Mouse (Mus musculus) gastrocnemius, postnatal 14 days (tissue): Measurements from ENCODE around the gene Hcn3. TPM values are rescaled to one million over a fixed set of nuclear protein-coding genes. Genes with fewer than 3 reads are reported as not detected.
"Not testable (repeated sequence)": the region's sequence is repeated elsewhere in the genome, so short reads cannot be mapped to it uniquely, and the experiment has no call there.

Experiments
- DNase-seq: peaks from one replicate; pipeline ENCODE4 v3.0.0; 2021; ENCODE audit warnings: mixed read lengths
- intact Hi-C: fragments of 180-260 bp; cut with DNase I; formaldehyde crosslinking; loops from one replicate; pipeline ENCODE4 v1.15.1; 2025; ENCODE audit warnings: low total_unique reads
- total RNA-seq, 2 experiments: library from RNA; stranded (reverse); gene quantifications; 2 replicates each; pipeline ENCODE4 v1.2.3; 2021

Hcn3 gene
- total RNA-seq, 2 experiments from 2014 or later, result 0.41 to 0.42 TPM

GRCm38 (mm10) chr3:89182531-89183057 lies 22.6 kb upstream of the Hcn3 start:
- no peak for DNase-seq
- intact Hi-C loops, result no loop called here

- no peak for DNase-seq
- intact Hi-C loops, result no loop called here
These were observed 21.9 kb upstream of the Hcn3 start for GRCm38 (mm10) chr3:89181749-89182500.

GRCm38 (mm10) chr3:89179056-89179455 lies 19.1 kb upstream of the Hcn3 start:
- DNase-seq, result no peak
- intact Hi-C loops, result no loop called here

GRCm38 (mm10) chr3:89178107-89178385 lies 18.1 kb upstream of the Hcn3 start:
- intact Hi-C loops, result no loop called here
- no peak for DNase-seq

GRCm38 (mm10) chr3:89177242-89178106 lies 17.5 kb upstream of the Hcn3 start, which contains the start of gene Scamp3:
Scamp3 (plus strand) TSS chr3:89177473.
- intact Hi-C loops, result no loop called here

GRCm38 (mm10) chr3:89176421-89176820 lies 16.4 kb upstream of the Hcn3 start:
- DNase-seq, result no peak
- intact Hi-C loops, result no loop called here

More at GRCm38 (mm10) chr3:89177242-89178106, 17.5 kb upstream of the Hcn3 start, which contains the start of gene Scamp3:
- DNase-seq, result peak; percentile 82

- intact Hi-C loops, result no loop called here
- no peak for DNase-seq
These were observed 15.5 kb upstream of the Hcn3 start for GRCm38 (mm10) chr3:89175544-89175943.

- intact Hi-C loops, result no loop called here
- DNase-seq, result no peak
These were observed 14.8 kb upstream of the Hcn3 start for GRCm38 (mm10) chr3:89174844-89175243.

GRCm38 (mm10) chr3:89166945-89167344 lies 6.9 kb upstream of the Hcn3 start:
- intact Hi-C loops, result no loop called here
- no peak for DNase-seq

GRCm38 (mm10) chr3:89165268-89165870 lies 5.4 kb upstream of the Hcn3 start:
- DNase-seq, result no peak
- intact Hi-C loops, result no loop called here

GRCm38 (mm10) chr3:89164506-89165267 lies 4.7 kb upstream of the Hcn3 start, which contains the start of gene Clk2:
Clk2 (plus strand) TSS chr3:89164795.
- DNase-seq, result peak; percentile 95
- intact Hi-C loops, result no loop called here

GRCm38 (mm10) chr3:89163643-89164245 lies 3.7 kb upstream of the Hcn3 start:
- intact Hi-C loops, result no loop called here
- DNase-seq, result no peak

- intact Hi-C loops, result no loop called here
- no peak for DNase-seq
These were observed 3.1 kb upstream of the Hcn3 start for GRCm38 (mm10) chr3:89163123-89163522.

GRCm38 (mm10) chr3:89161786-89162185 lies 1.8 kb upstream of the Hcn3 start:
- no peak for DNase-seq
- intact Hi-C loops, result no loop called here

GRCm38 (mm10) chr3:89161207-89161606 lies 1.2 kb upstream of the Hcn3 start:
- DNase-seq, intact Hi-C loops: not testable (repeated sequence)

- intact Hi-C loops, result loop anchor here (5.0 kb wide), 2 partner anchors 52 to 67 kb away; partner anchors contain the start of gene Rusc1
- peak; percentile 70 for DNase-seq
These were observed 785 bp downstream of the Hcn3 start for GRCm38 (mm10) chr3:89159211-89159610.

GRCm38 (mm10) chr3:89158651-89159050 lies 1.3 kb downstream of the Hcn3 start:
- intact Hi-C loops, result loop anchor here (5.0 kb wide), 2 partner anchors 51 to 66 kb away; partner anchors contain the start of gene Rusc1
- DNase-seq, result no peak

- intact Hi-C loops, result loop anchor here (5.0 kb wide), 2 partner anchors 50 to 65 kb away; partner anchors contain the start of gene Rusc1
These were observed 3.0 kb downstream of the Hcn3 start for GRCm38 (mm10) chr3:89156951-89157350.

More at GRCm38 (mm10) chr3:89156951-89157350, 3.0 kb downstream of the Hcn3 start:
- DNase-seq, result no peak
